15 mouse cellular contexts compared by ENCODE assay signal in genomic region chr1:135557976-135558375, GRCm38 (mm10). TPM values are rescaled to one million over a fixed set of nuclear protein-coding genes. Genes with fewer than 3 reads are reported as not detected.
DNase-seq lines count a peak whose midpoint lies in the region; ATAC-seq and TF ChIP-seq lines count a peak whose summit lies in the region.
"Had no signal": no experiment of that assay in that cellular context is flagged by ENCODE, and none has a peak within 500 bp of the region (broad histone marks: within the 10 kb centered on the region; RNA-seq: fewer than 3 reads in every experiment).

No protein-coding gene starts in this region.

- H3K4me2 ChIP-seq in heart, embryonic 12.5 days = no peak overlapping the region
- H3K4me2 ChIP-seq in lung, embryonic 16.5 days (ENCODE audit: low read depth, low read length) = no peak overlapping the region
- no peak overlapping the region for H3K4me2 ChIP-seq in kidney, embryonic 16.5 days (replicated peaks; ENCODE audit: low read depth, low read length)
- H3K4me2 ChIP-seq in stomach, postnatal 0 days (replicated peaks; ENCODE audit: low read depth) = no peak overlapping the region
- H3K4me2 ChIP-seq: hindbrain, embryonic 13.5 days; neural tube, embryonic 13.5 days had no signal

- no peak overlapping the region for H3K27ac ChIP-seq in heart, embryonic 12.5 days (ENCODE audit: poor library complexity, severe bottlenecking)
- H3K27ac ChIP-seq in lung, embryonic 16.5 days (ENCODE audit: low read length) = peak overlapping the region; percentile 26
- H3K27ac ChIP-seq in kidney, embryonic 16.5 days (ENCODE audit: low read length) = peak overlapping the region; percentile 47; the same call in 1 of the 2 replicates
- no peak overlapping the region for H3K27ac ChIP-seq in stomach, postnatal 0 days (replicated peaks)
- H3K27ac ChIP-seq: hindbrain, embryonic 13.5 days; neural tube, embryonic 13.5 days had no signal

- no peak for TF ChIP-seq EP300 in stomach, postnatal 0 days (optimal IDR thresholded peaks at IDR 0.05)

- no peaks in the 10 kb centered on the region for H3K27me3 ChIP-seq in heart, embryonic 12.5 days (replicated peaks)
- H3K27me3 ChIP-seq in lung, embryonic 16.5 days (ENCODE audit: control insufficient read depth, insufficient read depth, low read depth, low read length) = no peaks in the 10 kb centered on the region
- H3K27me3 ChIP-seq in kidney, embryonic 16.5 days (ENCODE audit: insufficient read depth, low read length) = no peaks in the 10 kb centered on the region
- H3K27me3 ChIP-seq in stomach, postnatal 0 days (ENCODE audit: control insufficient read depth, insufficient read depth, low read length) = no peaks in the 10 kb centered on the region
- H3K27me3 ChIP-seq: hindbrain, embryonic 13.5 days; neural tube, embryonic 13.5 days had no signal

- no peak overlapping the region for H3K4me3 ChIP-seq in heart, embryonic 12.5 days
- H3K4me3 ChIP-seq in lung, embryonic 16.5 days (ENCODE audit: low read length) = no peak overlapping the region
- H3K4me3 ChIP-seq in kidney, embryonic 16.5 days (ENCODE audit: low read length) = no peak overlapping the region
- no peak overlapping the region for H3K4me3 ChIP-seq in stomach, postnatal 0 days (ENCODE audit: low read depth, low read length)
- H3K4me3 ChIP-seq: hindbrain, embryonic 13.5 days; neural tube, embryonic 13.5 days had no signal

- H3K9ac ChIP-seq in heart, embryonic 12.5 days = no peak overlapping the region
- H3K9ac ChIP-seq in lung, embryonic 16.5 days (ENCODE audit: low read length) = no peak overlapping the region
- H3K9ac ChIP-seq in kidney, embryonic 16.5 days (replicated peaks; ENCODE audit: low read length) = no peak overlapping the region
- no peak overlapping the region for H3K9ac ChIP-seq in stomach, postnatal 0 days (ENCODE audit: low read length)
- H3K9ac ChIP-seq: hindbrain, embryonic 13.5 days; neural tube, embryonic 13.5 days had no signal

- DNase-seq in heart, adult 11 months = peak; percentile 93
- no peak for DNase-seq in lung, postnatal 10 days
- peak; percentile 39 for DNase-seq in stomach, postnatal 0 days (ENCODE audit: low spot score)
- DNase-seq in cerebellum, adult 9-11 months = no peak
- no peak for DNase-seq in Muller cell, postnatal 12 days (ENCODE audit: inconsistent ontology term)
- DNase-seq: adrenal gland, postnatal 14 days; cerebellum, postnatal 36 days; layer of hippocampus, adult 9-11 months; liver; thymus, postnatal 36 days had no signal

- 51% methylated on average over 6 of the region's 6 CpGs for WGBS in heart, embryonic 12.5 days
- 41% methylated on average over 6 of the region's 6 CpGs for WGBS in lung, embryonic 16.5 days
- WGBS in kidney, embryonic 16.5 days = 53% methylated on average over 6 of the region's 6 CpGs
- 39% methylated on average over 6 of the region's 6 CpGs for whole genome bisulfite sequencing in stomach, postnatal 0 days

- no peak for ATAC-seq in heart, embryonic 12.5 days (ENCODE audit: insufficient number of reproducible peaks, low FRiP score)
- peak; percentile 61 for ATAC-seq in lung, embryonic 16.5 days (ENCODE audit: low read depth)
- no peak for ATAC-seq in kidney, embryonic 16.5 days (ENCODE audit: low FRiP score, low TSS enrichment)
- ATAC-seq in stomach, postnatal 0 days (ENCODE audit: low FRiP score, low TSS enrichment) = no peak

- H3K4me1 ChIP-seq in heart, embryonic 12.5 days (replicated peaks) = peaks cover 61% of the 10 kb centered on the region
- peaks cover 42% of the 10 kb centered on the region for H3K4me1 ChIP-seq in lung, embryonic 16.5 days (replicated peaks; ENCODE audit: control insufficient read depth, insufficient read depth, low read length)
- peaks cover 65% of the 10 kb centered on the region for H3K4me1 ChIP-seq in kidney, embryonic 16.5 days (ENCODE audit: insufficient read depth, low read length)
- H3K4me1 ChIP-seq in stomach, postnatal 0 days (replicated peaks; ENCODE audit: control insufficient read depth, insufficient read depth) = 0 out of 2 replicates have a peak, but pooled peaks cover 3% of the 10 kb centered on the region

- H3K9me3 ChIP-seq in heart, embryonic 12.5 days (replicated peaks) = no peaks in the 10 kb centered on the region
- no peaks in the 10 kb centered on the region for H3K9me3 ChIP-seq in lung, embryonic 16.5 days (ENCODE audit: control insufficient read depth, low read length)
- H3K9me3 ChIP-seq in kidney, embryonic 16.5 days (ENCODE audit: low read length) = no peaks in the 10 kb centered on the region
- H3K9me3 ChIP-seq in stomach, postnatal 0 days (ENCODE audit: control insufficient read depth, low read length) = no peaks in the 10 kb centered on the region
- H3K9me3 ChIP-seq: hindbrain, embryonic 13.5 days; neural tube, embryonic 13.5 days had no signal

- no peak for TF ChIP-seq CTCF in stomach, postnatal 0 days (IDR thresholded peaks at IDR 0.05; ENCODE audit: low read depth)

- H3K36me3 ChIP-seq in heart, embryonic 12.5 days = no peaks in the 10 kb centered on the region
- no peaks in the 10 kb centered on the region for H3K36me3 ChIP-seq in lung, embryonic 16.5 days (ENCODE audit: control insufficient read depth, insufficient read depth, low read length)
- no peaks in the 10 kb centered on the region for H3K36me3 ChIP-seq in kidney, embryonic 16.5 days (ENCODE audit: insufficient read depth, low read length)
- no peaks in the 10 kb centered on the region for H3K36me3 ChIP-seq in stomach, postnatal 0 days (ENCODE audit: control insufficient read depth, insufficient read depth, low read length)
- H3K36me3 ChIP-seq: hindbrain, embryonic 13.5 days; neural tube, embryonic 13.5 days had no signal

RNA-seq across cellular contexts. Expression of gene Nav1, which starts 49.1 kb away (rescaled TPM):
- polyA plus RNA-seq in heart, embryonic 12.5 days (2016; fragmentation: Nextera tagmentation; extraction: Ambion mirVana) = 38.9 and 45.1 TPM in 2 replicates
- 10.8 and 11.5 TPM in 2 replicates for polyA plus RNA-seq in lung, embryonic 16.5 days (2015; fragmentation: Nextera tagmentation; extraction: Ambion mirVana)
- 12.2 and 16.8 TPM in 2 replicates for polyA plus RNA-seq in kidney, embryonic 16.5 days (2015; fragmentation: Nextera tagmentation; extraction: Ambion mirVana)
- 3.7 and 3.9 TPM in 2 replicates for polyA plus RNA-seq in stomach, postnatal 0 days (2015; fragmentation: Nextera tagmentation; extraction: Ambion mirVana)

Comparison
In these comparisons a context has a peak if more than half of its experiments do, and no peak if none do; other contexts are left out.
1. DNase-seq: peak in heart, adult 11 months (single experiment) and stomach, postnatal 0 days (single experiment); none in lung, postnatal 10 days (single experiment), cerebellum, adult 9-11 months (single experiment) and Muller cell, postnatal 12 days (single experiment).
2. H3K27ac ChIP-seq: peak in lung, embryonic 16.5 days (single experiment) and kidney, embryonic 16.5 days (single experiment); none in heart, embryonic 12.5 days (single experiment) and stomach, postnatal 0 days (single experiment).